Mouse (Mus musculus) gastrocnemius, postnatal 4 days (tissue): ENCODE measurements at regions not wholly inside any gene's neighbourhood (a gene's known extent, or its start where the extent isn't known, plus 50 kb on each side); places are given as distances from the start of the nearest gene placed in this dataset.

Experiments used
- DNase-seq, 2 experiments: peaks; one replicate each; pipeline ENCODE4 v3.0.0; 2021 to 2022; ENCODE audit warnings: low spot score in 2 of 2, mixed read lengths in 2 of 2

DNA sequence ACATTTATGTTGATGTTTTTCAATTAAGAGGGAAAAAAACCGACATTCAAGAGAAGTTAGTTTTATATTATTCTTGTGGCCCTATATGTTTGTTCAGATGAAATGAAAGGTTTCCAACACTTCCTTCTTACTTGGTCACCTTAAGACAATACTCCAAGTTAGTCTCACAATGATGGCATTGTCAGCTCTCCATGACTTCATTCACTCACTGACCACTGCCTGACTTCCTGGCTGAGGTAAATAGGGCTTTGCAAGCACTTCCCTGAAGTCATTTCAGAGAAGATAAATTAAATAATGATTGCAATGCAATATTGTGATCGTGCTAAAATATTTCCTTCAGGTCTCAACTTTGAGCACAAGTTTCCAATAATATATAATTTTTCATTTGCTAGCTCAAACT lies 197.9 kb upstream of the Cep162 start:
- DNase-seq = no peak

DNA sequence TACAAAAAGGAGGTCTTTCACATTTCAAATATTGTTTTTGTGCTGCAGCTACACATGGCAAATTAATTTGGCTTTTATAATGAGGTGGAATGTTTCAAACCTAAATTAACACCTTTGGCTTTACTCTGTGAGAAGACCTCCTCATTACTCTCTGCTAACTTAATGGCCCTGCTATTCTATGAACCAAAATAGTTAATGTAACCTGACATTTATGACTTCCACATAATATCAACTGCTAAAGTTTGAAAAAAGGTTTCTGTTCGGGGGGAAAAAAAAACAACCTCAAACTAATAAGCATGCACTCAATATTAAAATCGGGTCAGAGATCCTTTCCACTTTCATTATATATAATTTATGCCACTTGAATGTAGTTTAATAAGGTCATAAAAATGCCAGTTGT lies 197.2 kb upstream of the Cep162 start:
- no peak for DNase-seq

DNA sequence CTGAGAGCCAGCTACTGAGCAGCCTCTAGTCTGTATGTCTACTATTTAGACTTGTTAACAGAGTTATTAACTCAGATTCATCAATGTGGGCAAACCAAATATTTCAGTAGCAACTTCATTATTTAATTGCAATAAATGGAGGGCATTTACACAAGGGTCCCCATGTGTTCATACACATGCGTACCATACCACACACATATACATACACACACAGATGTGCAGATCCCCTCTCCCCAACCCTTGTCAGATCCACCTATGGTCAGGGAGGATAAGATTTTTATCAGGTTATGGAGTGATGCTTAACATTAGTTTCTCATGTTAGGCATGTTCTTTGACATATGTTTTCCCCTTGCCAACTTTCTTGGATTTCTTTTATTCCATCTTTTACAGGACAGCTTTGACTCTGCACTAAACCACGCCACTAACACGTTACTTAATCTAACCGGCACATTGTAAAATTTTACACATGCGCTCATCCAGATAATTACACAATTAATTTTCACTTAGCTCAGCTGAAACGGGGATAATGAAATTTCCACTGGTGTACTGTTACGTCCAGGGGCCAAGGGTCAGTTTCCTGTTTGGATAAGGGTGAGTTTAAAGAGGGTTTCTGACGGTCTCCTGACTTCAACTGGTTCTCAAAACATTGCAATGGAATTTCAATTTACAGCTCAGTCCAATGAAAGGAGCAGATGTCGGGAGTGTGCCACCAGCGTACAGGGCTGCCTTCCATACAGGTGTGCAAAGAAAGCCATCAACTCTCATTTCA lies 188.3 kb upstream of the Cep162 start:
- no peak for DNase-seq

DNA sequence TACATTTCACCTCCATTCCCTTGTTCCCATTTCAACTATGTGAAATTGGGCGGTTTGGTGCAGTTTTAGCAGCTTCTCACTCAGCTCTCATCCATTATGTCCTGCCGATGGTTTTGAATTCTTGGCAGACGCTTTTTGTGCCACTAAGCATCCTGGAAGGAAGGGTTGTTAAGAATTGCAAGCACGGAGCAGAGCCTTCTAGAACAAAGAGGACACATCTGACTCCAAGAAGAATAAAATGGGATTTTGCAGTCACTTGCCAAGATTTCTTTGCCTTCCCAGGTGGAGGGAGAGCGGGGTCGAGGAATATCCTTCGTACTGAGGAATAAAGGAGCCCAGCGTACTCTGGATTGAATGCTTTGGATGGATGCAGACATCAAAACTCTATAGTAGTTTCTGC lies 176.7 kb upstream of the Cep162 start:
- no peak for DNase-seq

DNA sequence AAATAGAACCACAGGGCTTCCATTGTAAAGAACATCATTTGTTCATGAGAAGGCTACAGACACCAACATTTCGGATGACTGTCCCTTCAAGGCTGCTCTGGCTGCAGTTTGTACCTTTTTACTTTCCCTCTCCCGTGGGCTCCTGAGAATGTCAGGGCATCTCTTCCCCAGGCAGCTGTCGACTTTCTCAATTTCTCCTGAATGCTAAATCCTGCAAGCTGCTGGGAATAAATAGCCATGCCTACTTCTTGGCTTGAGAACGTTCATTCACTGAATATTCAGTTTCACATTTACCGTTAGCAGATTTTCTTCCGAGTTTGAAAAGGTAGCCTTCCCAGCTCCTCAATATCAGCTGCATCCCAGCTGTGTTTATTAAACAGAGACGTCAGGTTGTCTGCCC lies 176.2 kb upstream of the Cep162 start:
- no peak for DNase-seq

DNA sequence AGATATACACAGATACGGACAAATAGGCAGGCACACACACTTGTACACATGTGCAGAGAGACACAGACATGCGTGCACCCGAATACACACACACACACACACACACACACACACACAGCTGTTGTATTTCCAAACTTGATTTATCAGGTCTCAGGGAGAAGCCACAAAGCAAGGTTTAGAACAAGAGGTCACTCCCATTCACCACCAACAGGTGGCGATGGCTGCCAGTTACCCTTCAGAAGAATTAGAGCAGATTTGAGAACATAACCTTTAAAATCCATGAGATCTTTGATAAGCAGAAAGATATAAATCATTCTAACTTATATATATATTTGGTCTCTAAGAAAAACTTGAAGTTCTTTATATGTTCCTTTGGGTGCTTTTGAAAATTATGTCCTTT lies 169.9 kb upstream of the Cep162 start:
- peak in 1 of 2 experiments; percentile 43 for DNase-seq

DNA sequence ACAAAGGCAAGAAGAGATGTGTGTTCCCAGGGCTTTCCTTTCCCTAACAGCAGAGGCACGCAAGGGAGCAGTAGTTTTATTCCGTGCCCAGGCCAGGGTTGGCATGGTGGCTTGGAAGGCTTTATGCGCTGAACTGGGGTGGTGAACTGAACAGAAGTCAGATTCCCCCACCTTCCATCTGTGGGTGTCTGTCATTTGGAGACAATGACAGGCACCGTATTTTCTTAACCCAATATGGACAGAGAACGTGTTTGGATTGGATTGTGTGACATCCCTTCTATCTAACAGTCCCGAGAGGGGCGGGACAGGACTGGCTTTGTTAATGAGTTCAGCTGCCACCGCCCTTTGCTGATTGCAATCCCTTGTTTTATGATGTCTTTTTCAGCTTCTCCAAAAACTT lies 165.8 kb upstream of the Cep162 start:
- no peak for DNase-seq

DNA sequence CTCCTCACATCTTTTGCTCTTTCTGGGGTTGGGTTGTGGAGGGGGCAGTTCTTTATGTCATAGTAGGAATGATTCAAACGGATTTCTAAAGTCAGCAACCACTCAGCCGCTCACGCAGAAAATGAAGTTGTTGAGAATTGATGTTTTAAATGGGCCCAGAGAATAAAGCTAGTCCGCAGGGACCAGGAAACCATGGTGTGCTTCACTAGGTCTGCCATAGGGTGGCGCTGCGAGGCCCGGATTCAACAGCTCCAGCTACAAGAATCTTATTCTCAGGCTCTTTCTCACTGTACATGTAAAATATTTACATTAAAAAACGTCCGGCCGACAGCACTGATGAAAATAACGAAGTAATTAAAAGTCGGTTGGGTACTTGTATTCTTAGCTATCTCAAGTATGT lies 164.0 kb upstream of the Cep162 start:
- peak; percentile 54 to 57 for DNase-seq

DNA sequence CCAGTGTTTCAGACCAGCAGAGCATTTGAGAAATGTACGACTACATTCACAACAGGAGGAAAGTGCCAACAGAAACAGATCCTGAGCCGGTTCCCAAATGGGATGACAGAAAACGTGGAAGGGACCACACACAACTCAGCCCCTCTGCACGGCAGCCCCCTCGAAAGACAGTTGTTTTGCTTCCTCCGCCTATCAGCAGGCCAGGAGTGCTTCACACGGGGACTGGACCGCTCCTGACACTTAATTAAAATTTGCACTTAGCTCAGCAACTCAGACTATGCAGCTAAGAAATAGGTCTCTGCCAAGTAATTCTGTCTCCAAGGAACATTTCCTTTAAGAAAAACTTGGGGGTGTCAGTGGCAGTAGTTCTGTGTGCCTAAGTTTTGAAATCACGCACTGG lies 157.6 kb upstream of the Cep162 start:
- no peak for DNase-seq

DNA sequence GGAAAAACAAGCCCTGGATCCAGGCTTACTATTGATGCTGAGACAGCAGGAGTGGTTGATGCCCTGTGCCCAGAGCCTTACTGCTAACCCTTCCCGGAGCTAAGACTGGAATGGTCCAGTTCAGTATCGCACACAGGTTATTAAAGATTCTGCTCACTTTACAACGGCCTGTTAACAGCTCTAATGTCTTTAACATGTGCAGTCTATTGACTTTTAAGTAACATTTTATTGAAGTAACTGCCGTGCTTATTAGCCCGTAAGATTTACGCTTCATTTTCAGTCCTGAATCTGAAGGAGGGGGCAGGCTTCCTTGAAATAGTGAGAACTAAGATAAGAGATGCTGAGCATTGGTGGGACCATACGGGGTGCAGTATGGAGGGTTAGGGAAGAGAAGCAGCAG lies 155.7 kb upstream of the Cep162 start:
- DNase-seq = no peak

DNA sequence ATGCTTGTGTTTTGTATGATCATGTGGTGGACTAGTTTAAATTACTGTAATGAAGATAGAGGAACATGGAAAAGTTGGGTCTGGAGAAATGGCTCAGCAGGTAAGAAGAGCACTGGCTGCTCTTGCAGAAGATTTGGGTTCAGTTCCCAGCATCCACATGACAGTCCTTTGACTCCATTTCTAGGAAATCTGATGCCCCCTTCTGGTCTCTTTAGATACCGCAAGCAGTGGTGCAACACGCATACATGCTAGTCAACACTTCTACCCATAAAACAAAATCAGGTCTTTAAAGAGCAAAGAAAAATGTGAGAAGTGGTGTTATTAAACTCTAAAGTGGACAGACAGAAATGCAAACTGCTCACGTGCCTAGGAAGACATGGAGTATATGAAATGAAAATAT lies 154.4 kb upstream of the Cep162 start:
- no peak for DNase-seq

DNA sequence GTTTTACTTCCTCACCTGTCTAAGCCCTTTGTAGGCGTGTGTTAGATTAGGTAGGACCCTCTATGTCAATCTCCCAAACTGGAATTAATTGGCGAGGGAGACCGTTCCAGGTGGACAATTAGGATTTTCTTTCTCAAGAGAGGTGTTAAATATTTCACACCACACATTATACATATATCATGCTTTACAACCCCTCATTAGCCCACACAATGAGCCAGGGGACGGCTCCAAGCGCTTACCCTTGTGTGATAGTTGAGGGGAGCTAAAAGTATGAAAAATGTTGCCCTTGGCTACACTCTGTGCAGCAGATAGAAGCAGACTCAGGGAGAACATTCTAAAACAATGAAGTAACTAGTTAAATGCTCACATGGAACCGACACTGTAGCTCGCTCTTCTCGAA lies 153.5 kb upstream of the Cep162 start:
- DNase-seq = no peak

DNA sequence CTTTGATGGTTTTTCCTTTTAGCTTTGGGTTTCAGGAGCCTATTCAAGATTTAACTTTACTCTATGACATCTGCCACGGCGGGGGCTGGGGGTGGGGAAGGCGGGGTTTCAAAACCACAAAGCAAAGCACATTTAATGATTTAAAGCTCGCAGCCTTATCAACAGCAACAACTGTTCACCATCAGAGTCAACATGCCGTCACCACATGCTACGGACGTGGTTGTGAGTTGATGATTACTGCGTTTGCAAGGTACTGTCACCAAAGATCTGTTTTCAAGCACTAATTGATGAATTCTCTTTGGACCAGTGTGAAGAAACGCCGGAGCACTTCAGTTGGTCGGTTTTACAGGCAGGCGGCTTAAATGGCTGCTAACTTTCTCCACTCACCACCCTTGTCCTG lies 151.1 kb upstream of the Cep162 start:
- DNase-seq = no peak

DNA sequence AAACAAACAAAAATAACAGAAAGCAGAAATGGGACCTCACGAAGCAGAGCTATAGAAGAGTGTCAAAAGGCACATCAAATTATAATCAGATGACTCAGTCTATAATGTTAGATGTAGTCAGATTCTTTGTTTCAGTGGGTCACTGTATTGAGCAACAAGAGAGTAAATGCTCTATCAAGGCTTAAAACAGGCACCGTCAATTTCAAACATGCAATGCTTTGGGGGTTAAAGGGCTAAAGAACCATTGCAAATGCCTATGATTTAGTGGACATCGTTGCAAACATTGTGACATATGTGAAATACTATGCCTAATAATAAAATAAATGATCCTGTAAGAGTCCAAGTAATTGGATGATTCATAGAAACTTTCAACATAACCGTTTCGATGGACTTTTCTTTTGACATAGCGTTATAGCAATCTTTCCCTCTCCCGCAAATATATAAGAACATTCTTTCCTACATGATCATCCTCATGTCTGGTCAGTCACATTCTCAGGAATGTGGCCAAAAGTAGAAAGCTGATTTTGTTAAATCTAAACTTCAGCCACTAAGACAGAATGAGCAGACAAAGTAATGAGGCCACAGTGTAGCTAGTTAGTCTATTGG lies 149.9 kb upstream of the Cep162 start:
- no peak for DNase-seq

DNA sequence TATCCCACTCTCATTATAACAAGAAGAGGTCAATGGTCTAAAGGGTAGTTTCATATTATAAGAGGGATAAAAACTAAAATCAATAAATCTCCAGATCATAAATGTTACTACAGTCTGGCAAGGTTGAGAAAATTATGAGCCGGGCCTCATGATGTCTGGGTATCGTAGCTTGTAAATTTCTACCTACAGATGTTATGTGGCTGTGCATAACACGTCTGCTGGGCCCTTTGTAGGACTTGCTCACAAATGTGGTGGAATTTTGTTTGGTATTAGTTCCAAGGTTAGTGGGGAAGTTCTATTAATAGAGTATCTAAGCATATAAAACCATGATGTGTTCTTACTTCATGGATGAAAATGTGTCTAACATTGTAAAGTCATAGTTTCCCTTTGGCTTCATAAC lies 146.7 kb upstream of the Cep162 start:
- no peak for DNase-seq

DNA sequence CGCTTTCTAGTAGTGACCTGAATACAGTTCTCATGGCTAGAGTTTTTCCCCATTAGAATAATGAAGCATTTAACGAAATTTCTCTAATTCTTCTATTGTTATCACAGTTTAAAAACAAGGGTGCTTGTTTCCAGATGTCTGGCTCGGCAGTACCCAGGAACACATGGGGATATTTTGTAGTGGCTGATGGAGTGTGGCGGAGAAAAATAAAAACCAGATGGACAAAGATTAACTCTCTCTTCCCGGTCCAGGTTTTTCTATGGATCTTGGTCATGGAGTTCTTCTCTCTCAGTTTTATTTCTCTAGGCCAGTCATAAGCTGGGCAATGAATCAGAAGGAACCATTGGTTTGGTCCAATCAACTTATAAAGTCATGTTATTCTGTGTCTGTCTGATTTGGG lies 132.2 kb upstream of the Cep162 start:
- DNase-seq = no peak

DNA sequence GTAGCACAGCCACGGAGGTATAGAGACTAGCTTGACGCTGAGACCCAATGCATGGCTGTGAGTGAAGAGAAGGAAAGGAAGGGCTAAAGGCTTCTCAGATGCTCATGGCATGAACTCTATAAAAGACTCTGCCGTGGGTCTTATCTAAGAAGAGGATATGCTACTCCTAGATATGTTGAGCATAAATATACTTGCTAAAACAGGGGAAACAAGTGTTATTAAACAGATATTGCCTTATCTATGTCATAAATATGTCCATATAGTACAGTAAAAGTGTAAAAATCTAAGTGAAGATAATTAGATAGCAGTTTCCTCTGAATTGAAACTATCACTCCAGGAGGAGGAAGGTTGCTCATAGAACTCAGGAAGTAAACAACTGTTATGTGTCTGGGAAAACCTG lies 128.2 kb upstream of the Cep162 start:
- no peak for DNase-seq

DNA sequence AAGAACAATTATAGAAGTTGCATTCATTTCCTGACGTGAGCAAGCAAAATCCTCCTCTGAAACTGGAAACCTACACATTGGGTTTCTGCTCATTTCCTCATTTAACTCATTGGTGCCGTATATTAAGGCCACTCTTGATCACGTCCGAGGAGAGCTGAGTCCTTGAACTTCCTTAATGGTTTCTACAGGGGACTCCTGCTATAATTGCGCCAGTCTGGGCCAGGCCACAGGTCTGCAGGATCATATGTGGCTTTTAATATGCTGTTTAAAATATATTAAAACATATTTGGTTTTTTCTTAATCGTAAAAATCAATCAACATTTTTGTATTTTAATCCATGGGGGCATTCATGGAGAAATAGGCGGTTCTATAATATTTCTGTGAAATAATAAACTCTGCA lies 122.6 kb upstream of the Cep162 start:
- no peak for DNase-seq

DNA sequence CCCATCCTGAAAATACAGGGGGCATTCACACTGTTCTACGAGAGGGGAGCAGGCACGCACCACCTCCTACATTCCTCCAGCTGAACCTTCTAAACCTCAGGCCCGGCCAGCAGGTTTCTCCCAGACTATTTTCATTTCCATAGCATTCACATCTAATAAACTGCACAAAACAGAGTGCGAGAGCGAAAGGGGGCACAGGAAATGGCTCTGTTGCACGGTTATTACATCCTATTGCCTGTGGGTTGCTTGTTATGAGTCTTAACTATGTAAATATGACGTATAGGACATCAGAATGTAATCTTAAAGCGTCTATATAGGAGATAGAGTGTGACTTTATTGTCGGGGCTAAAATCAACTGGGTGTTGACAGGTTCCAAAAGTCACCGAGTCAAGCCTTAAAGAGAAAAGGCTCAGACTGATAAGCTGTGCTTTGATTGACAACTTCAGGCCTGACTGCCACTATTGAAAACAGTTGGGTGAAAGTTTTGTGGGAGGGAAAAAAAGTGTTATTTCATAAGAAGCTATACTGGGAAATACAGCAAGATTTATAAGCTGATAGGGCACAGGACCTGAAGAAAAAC lies 121.5 kb upstream of the Cep162 start:
- no peak for DNase-seq

DNA sequence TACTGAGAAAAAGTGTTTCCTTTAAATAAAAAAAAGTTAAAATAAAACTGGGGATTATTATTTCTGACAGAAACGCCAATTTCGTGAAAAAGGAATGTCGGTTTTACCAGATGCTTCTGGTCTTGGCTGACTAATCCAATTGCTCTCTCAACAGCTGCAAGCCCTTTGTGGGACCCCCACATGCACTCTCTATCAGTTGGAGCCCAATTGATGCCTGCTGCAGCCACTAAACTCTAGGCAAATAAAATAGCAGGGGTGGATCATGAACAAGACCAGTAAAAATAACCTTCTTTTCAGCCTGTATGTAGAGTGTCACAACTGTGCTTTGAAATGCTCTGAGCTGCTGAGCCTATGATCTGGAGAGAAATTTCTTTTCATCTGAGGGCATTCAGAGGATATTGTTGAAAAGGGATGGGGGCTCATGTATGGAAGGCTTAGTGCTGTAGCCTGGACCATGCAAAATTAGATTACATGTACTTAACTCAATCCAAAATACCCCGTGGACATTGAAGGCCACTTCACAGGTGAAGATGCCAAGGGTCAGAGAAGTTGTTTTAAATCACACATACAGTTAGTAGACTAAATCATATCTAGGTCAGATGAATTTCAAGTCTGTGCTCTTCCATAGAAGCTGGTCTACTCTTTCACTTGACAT lies 117.0 kb upstream of the Cep162 start:
- no peak for DNase-seq

DNA sequence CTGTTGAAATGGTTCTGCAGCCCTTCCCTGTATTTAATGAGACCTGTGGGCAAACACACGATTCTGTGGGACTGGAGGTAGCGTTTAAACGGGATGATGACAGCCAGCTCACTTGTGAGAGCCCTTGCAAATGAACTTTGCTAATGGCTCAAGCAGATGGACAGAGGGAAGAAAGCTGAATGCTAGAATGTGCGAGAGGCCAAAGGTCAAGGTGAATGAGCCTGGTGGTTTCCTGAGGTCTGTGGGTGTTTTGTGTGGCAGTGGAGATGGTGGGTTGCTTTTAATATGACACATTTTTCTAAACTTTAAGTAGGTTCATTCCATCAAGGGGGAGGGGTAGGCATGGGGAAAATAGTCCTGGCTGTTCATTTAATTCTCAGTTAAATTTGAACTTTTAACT lies 113.7 kb upstream of the Cep162 start:
- no peak for DNase-seq

DNA sequence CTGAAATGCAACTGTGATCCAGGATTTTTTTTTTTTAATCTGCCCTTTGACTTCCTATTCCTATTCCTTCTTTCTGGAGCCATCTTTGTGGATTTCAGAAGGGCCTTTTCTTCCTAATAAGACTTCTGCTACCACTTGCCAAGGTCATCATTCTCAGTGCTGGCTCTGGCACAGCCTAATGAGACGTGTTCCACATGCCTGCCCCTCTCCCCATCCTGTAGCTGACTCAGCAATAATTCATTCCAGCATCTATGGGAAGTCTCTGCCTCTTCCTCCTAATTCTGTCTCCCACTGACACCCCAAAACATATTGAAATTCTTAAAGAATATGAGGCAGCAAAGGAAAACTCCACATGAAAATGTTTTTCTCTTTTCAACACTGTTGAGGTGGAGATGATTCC lies 91.7 kb upstream of the Cep162 start:
- no peak for DNase-seq
